Mouse (Mus musculus) adrenal gland, postnatal 10 days (tissue): ENCODE data around the gene Psme2. TPM values are rescaled to one million over a fixed set of nuclear protein-coding genes. Genes with fewer than 3 reads are reported as not detected.

Source experiments
- DNase-seq: peaks from one replicate; pipeline ENCODE4 v3.0.0; 2021; ENCODE audit warnings: mixed read lengths
- long read RNA-seq, 2 experiments: library from polyadenylated mRNA; stranded (forward); transcript quantifications; one replicate each; pipeline ENCODE4 v2.0.0; 2021
- total RNA-seq, 2 experiments: library from RNA; stranded (reverse); gene quantifications; 2 replicates each; pipeline ENCODE4 v1.2.3; 2021

Psme2 gene
- 100 to 1,000 TPM; 349 to 362 TPM for total RNA-seq
- long read RNA-seq, experiment 1, transcript Psme2-208 (11 exons, 962 nt): major isoform, 298 of 313 reads
- long read RNA-seq, experiment 1, partial matches to known transcripts: 7 of 313 reads
- long read RNA-seq, experiment 1, other reads (novel, unspliced or antisense): 7 of 313 reads
- long read RNA-seq, experiment 2, transcript Psme2-208 (11 exons, 962 nt): major isoform, 218 of 226 reads
- long read RNA-seq, experiment 2, partial matches to known transcripts: 1 of 226 reads
- long read RNA-seq, experiment 2, other reads (novel, unspliced or antisense): 6 of 226 reads

GRCm38 (mm10) chr14:55590748-55591330, at the start of gene Psme2:
TSS of gene Psme2 (minus strand) at chr14:55591113.
- DNase-seq: peak; percentile 95

- no peak for DNase-seq
Measured at GRCm38 (mm10) chr14:55637795-55638194, 46.9 kb upstream of the Psme2 start, which contains the start of gene Gm49378. TSS of gene Gm49378 (minus strand) at chr14:55637895.

- peak; percentile 93 for DNase-seq
Measured at GRCm38 (mm10) chr14:55635523-55636007, 44.7 kb upstream of the Psme2 start, which contains the start of gene Ipo4. TSS of gene Ipo4 (minus strand) at chr14:55635957.

GRCm38 (mm10) chr14:55634874-55635522, 44.1 kb upstream of the Psme2 start:
- peak; percentile 54 for DNase-seq

GRCm38 (mm10) chr14:55629312-55629711, 38.4 kb upstream of the Psme2 start:
- DNase-seq: peak; percentile 74

DNA sequence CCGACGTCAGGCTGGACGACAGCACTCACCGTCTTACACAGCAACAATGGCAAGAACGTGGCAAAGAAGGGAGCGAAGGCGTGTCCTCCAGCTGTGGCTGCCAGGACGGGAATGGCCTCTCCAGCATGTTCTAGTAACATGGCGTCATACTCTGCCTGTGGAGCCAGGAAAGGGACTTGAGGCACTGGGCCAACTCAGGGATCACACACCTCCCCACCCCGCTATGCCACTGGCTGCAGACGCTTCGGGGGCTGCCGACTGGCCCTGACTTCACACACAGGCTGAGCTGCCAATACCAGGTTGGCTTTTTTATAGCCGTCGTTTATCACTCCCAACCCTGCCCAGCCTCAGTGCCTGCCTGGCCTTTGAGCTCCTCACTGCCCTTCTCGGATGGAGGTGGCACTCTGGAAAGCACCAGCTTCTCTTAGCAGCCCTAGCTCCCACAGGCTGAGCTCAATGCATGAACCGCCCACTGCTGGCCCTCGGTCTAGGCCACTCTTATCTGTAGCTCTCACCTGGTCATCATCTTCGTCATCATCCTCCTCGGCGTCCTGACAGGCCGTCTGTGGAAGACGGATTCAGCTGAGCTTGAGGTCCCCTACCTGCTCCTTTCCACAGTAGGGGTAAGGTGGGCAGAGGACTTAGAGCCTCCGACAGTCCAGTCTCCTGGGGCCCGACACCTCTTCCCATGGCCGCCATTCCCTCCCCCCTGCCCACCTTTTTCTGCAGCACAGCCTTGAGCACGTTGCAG, 37.3 kb upstream of the Psme2 start:
- no peak for DNase-seq

- DNase-seq: no peak
Measured at GRCm38 (mm10) chr14:55618486-55619195, 27.7 kb upstream of the Psme2 start.

DNA sequence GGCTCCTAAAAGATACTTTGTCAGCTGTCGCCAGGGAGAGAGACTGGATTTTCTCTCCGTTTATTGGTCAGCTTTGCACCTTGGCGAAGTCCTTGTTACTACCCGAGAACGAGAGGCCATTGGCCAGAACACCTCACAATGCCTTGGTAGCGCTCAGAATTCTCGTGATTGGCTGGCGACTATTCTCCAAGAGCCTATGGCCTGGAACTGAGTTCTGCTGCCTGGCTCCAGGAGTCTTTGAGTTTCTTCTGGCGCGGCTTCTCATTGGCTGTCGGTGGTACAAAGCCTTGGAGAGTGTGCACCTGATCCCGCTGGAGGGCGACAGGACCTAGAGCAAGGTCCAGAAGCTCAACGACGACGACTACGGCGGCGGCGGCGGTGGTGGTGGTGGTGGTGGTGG, 26.9 kb upstream of the Psme2 start, which contains the start of gene Rec8:
Rec8 (plus strand) TSS at position 216 of the 400 bp plus-strand sequence.
- DNase-seq: peak; percentile 44

- DNase-seq: no peak
Measured at GRCm38 (mm10) chr14:55616844-55617243, 25.9 kb upstream of the Psme2 start.

DNA sequence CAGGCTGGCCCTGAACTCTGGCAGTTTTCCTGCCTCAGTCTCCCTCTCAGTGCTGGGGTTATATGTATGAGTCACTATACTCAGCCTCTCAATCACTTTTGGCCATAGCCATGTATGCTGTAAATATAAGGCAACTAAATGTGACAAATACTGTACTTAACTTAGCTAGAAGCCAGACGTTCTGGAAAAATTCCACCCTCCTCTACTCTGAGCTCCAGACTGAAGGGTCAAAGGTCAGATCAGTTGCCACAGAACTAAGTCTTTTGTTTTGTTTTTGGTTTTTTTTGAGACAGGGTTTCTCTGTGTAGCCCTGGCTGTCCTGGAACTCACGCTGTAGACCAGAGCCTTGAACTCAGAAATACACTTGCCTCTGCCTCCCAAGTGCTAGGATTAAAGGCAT, 25.0 kb upstream of the Psme2 start:
- no peak for DNase-seq

GRCm38 (mm10) chr14:55614565-55615178, 23.8 kb upstream of the Psme2 start:
- no peak for DNase-seq

DNA sequence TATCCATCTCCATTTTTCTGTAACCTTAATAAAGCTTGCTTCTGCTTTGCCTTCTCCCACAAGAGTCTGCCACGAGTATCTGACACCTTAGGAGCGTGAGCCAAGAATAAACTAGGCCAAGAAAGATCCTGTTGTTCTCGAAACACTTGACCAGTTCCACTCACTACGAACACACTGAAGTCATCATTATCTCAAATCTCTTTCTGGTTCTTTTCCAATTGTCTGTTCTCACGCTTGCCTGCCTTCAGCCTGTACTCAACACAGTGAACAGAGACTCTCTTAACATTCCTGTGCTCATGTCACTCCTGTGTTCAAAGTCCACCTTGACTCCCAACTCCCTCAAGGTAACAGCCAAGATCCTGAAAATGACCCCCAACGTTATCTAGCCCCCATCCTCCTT, 22.4 kb upstream of the Psme2 start:
- DNase-seq: no peak

- DNase-seq: no peak
Measured at GRCm38 (mm10) chr14:55608339-55608738, 17.4 kb upstream of the Psme2 start.

GRCm38 (mm10) chr14:55605743-55606459, 15.0 kb upstream of the Psme2 start:
- no peak for DNase-seq

DNA sequence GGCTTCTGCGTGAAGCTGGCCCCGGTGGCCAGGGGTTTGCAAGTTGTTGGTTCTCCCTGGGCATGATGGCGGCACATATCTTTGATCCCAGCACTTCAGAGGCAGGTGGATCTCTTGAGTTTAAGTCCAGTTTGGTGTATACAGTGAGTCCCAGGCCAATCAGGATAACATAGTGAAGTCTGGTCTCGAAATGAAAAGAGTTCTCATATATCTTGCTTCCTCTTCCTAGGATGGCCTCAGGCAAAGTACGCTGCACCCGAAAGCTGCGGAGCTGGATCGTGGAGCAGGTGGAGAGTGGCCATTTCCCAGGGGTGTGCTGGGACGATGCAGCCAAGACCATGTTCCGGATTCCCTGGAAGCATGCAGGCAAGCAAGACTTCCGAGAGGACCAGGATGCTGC, 13.9 kb upstream of the Psme2 start:
- no peak for DNase-seq

GRCm38 (mm10) chr14:55603633-55604576, 13.0 kb upstream of the Psme2 start:
- DNase-seq: peak; percentile 93

GRCm38 (mm10) chr14:55603271-55603632, 12.3 kb upstream of the Psme2 start, which contains the start of gene Irf9:
TSS of gene Irf9 (plus strand) at chr14:55603571.
- DNase-seq: no peak

DNA sequence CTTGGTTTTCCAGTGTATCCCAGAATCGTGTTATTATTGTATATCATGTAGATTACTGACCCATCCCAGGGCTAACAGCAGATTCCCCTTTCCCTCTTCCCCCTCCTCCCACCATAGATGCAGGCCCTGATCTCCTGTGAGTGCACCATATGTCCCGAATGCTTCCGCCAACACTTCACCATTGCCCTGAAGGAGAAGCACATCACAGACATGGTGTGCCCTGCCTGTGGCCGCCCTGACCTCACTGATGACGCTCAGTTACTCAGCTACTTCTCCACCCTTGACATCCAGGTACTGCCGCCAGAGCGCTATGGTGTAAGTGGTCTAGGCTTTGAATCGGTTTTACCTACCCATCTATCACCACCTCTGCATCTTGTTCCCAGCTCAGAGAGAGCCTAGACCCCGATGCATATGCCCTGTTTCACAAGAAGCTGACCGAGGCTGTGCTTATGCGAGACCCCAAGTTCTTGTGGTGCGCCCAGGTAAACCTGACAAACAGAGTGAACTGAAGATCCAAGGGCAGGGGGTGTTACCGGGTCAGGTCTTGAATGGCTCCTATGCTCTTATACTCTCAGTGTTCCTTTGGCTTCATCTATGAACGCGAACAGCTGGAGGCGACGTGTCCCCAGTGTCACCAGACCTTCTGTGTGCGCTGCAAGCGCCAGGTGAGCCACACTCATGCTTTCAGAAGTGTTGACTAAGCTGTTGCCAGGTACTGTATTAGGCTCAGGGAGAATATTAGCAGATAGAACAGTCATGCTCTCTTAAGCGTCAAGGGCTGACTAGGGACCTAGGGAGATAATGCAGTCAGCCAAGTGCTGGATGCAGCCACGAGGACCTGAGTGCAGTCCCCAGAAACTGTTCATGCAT, 7.8 kb upstream of the Psme2 start:
- DNase-seq: no peak
